Mouse (Mus musculus): ENCODE results near the gene 4930432K21Rik.

4930432K21Rik gene

GRCm38 (mm10) chr8:84190191-84190867 lies 42.5 kb downstream of the 4930432K21Rik start:
- H3K4me1 ChIP-seq (replicated peaks; ENCODE audit: low read depth, low read length): peaks cover 80% of the 10 kb centered on the region
- no peak for TF ChIP-seq POU5F1 (IDR thresholded peaks at IDR 0.05; ENCODE audit: borderline replicate concordance, low read length)
- TF ChIP-seq NANOG (IDR thresholded peaks at IDR 0.05; ENCODE audit: borderline replicate concordance, low read length): no peak
- TF ChIP-seq CTCF (conservative IDR thresholded peaks at IDR 0.05; ENCODE audit: low read length): peak; percentile 40
- no peaks in the 10 kb centered on the region for H3K27me3 ChIP-seq (ENCODE audit: insufficient read depth, low read length)
- H3K9me3 ChIP-seq (ENCODE audit: low read length): no peaks in the 10 kb centered on the region
- H3K4me3 ChIP-seq (replicated peaks; ENCODE audit: low read length): peak overlapping the region; percentile 68
- H3K36me3 ChIP-seq (ENCODE audit: insufficient read depth, low read length): no peaks in the 10 kb centered on the region

DNA sequence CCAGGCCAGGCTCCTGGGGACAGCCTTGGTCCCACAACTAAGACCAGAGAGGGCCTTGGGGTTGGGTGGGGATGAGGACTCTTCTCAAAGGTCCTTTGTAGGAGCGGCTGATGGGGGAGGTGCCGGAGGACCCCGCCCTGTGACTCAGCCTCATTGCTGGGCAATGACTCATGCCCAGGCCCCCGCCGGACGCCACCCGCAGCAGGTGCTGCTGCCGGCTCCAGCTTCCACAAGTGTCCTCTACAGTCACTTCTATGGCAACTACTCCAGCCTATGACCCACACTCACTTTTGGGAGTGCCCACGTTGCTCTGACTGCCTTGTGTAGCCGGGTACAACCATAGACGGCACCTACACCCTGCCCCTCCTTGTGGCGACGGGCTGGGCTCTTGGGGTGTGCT lies 44.2 kb downstream of the 4930432K21Rik start:
- peak overlapping the region; percentile 78 for H3K4me3 ChIP-seq (replicated peaks; ENCODE audit: low read length)
- H3K36me3 ChIP-seq (ENCODE audit: insufficient read depth, low read length): no peaks in the 10 kb centered on the region
- no peak for TF ChIP-seq POU5F1 (IDR thresholded peaks at IDR 0.05; ENCODE audit: borderline replicate concordance, low read length)
- no peak for TF ChIP-seq NANOG (IDR thresholded peaks at IDR 0.05; ENCODE audit: borderline replicate concordance, low read length)
- TF ChIP-seq CTCF (conservative IDR thresholded peaks at IDR 0.05; ENCODE audit: low read length): no peak
- H3K27me3 ChIP-seq (ENCODE audit: insufficient read depth, low read length): no peaks in the 10 kb centered on the region
- peaks cover 83% of the 10 kb centered on the region for H3K4me1 ChIP-seq (replicated peaks; ENCODE audit: low read depth, low read length)
- no peaks in the 10 kb centered on the region for H3K9me3 ChIP-seq (ENCODE audit: low read length)

GRCm38 (mm10) chr8:84192555-84192954 lies 44.7 kb downstream of the 4930432K21Rik start:
- Histone ChIP-seq H3K36me3 (ENCODE audit: insufficient read depth, low read length) (no peaks in the 10 kb centered on the region), H3K9me3 (ENCODE audit: low read length) (no peaks in the 10 kb centered on the region)
- TF ChIP-seq NANOG (IDR thresholded peaks at IDR 0.05; ENCODE audit: borderline replicate concordance, low read length) (no peak), POU5F1 (IDR thresholded peaks at IDR 0.05; ENCODE audit: borderline replicate concordance, low read length) (peak; percentile 57; the same call in 1 of the 2 replicates)

GRCm38 (mm10) chr8:84193161-84193560 lies 45.3 kb downstream of the 4930432K21Rik start:
- Histone ChIP-seq H3K4me3 (replicated peaks; ENCODE audit: low read length) (peak overlapping the region; percentile 78), H3K27me3 (ENCODE audit: insufficient read depth, low read length) (no peaks in the 10 kb centered on the region), H3K36me3 (ENCODE audit: insufficient read depth, low read length) (no peaks in the 10 kb centered on the region), H3K9me3 (ENCODE audit: low read length) (no peaks in the 10 kb centered on the region), H3K4me1 (replicated peaks; ENCODE audit: low read depth, low read length) (peaks cover 79% of the 10 kb centered on the region)
- TF ChIP-seq POU5F1 (IDR thresholded peaks at IDR 0.05; ENCODE audit: borderline replicate concordance, low read length) (no peak), CTCF (conservative IDR thresholded peaks at IDR 0.05; ENCODE audit: low read length) (no peak), NANOG (IDR thresholded peaks at IDR 0.05; ENCODE audit: borderline replicate concordance, low read length) (no peak)

More at GRCm38 (mm10) chr8:84192555-84192954, 44.7 kb downstream of the 4930432K21Rik start:
- peaks cover 79% of the 10 kb centered on the region for H3K4me1 ChIP-seq (replicated peaks; ENCODE audit: low read depth, low read length)
- H3K4me3 ChIP-seq (replicated peaks; ENCODE audit: low read length): peak overlapping the region; percentile 78
- no peaks in the 10 kb centered on the region for H3K27me3 ChIP-seq (ENCODE audit: insufficient read depth, low read length)

GRCm38 (mm10) chr8:84193566-84193965 lies 45.7 kb downstream of the 4930432K21Rik start:
- H3K4me1 ChIP-seq (replicated peaks; ENCODE audit: low read depth, low read length): peaks cover 77% of the 10 kb centered on the region
- TF ChIP-seq CTCF (conservative IDR thresholded peaks at IDR 0.05; ENCODE audit: low read length): peak; percentile 66
- TF ChIP-seq NANOG (IDR thresholded peaks at IDR 0.05; ENCODE audit: borderline replicate concordance, low read length): no peak
- no peaks in the 10 kb centered on the region for H3K36me3 ChIP-seq (ENCODE audit: insufficient read depth, low read length)
- no peak overlapping the region for H3K4me3 ChIP-seq (replicated peaks; ENCODE audit: low read length)
- H3K9me3 ChIP-seq (ENCODE audit: low read length): no peaks in the 10 kb centered on the region
- H3K27me3 ChIP-seq (ENCODE audit: insufficient read depth, low read length): no peaks in the 10 kb centered on the region

- Histone ChIP-seq H3K9me3 (ENCODE audit: low read length) (no peaks in the 10 kb centered on the region), H3K4me3 (replicated peaks; ENCODE audit: low read length) (0 out of 2 replicates have a peak overlapping the region, but pooled peaks have one; percentile 26), H3K4me1 (replicated peaks; ENCODE audit: low read depth, low read length) (peaks cover 77% of the 10 kb centered on the region), H3K27me3 (ENCODE audit: insufficient read depth, low read length) (no peaks in the 10 kb centered on the region), H3K36me3 (ENCODE audit: insufficient read depth, low read length) (no peaks in the 10 kb centered on the region)
- TF ChIP-seq POU5F1 (IDR thresholded peaks at IDR 0.05; ENCODE audit: borderline replicate concordance, low read length) (no peak), NANOG (IDR thresholded peaks at IDR 0.05; ENCODE audit: borderline replicate concordance, low read length) (no peak), CTCF (conservative IDR thresholded peaks at IDR 0.05; ENCODE audit: low read length) (no peak)
Observed at GRCm38 (mm10) chr8:84194224-84194743, 46.5 kb downstream of the 4930432K21Rik start.

GRCm38 (mm10) chr8:84197141-84197921 lies 49.5 kb downstream of the 4930432K21Rik start:
- Histone ChIP-seq H3K4me3 (replicated peaks; ENCODE audit: low read length) (peak overlapping the region; percentile 78), H3K36me3 (ENCODE audit: insufficient read depth, low read length) (peaks cover 7% of the 10 kb centered on the region), H3K9me3 (ENCODE audit: low read length) (no peaks in the 10 kb centered on the region), H3K4me1 (replicated peaks; ENCODE audit: low read depth, low read length) (peaks cover 72% of the 10 kb centered on the region), H3K27me3 (ENCODE audit: insufficient read depth, low read length) (peaks cover 6% of the 10 kb centered on the region)
- no peak for TF ChIP-seq CTCF (conservative IDR thresholded peaks at IDR 0.05; ENCODE audit: low read length)
- TF ChIP-seq NANOG (IDR thresholded peaks at IDR 0.05; ENCODE audit: borderline replicate concordance, low read length): no peak
- TF ChIP-seq POU5F1 (IDR thresholded peaks at IDR 0.05; ENCODE audit: borderline replicate concordance, low read length): no peak
